Mouse (Mus musculus) ES-E14 (cell line): ENCODE results near the gene Supt4a.

Experiments used
- HCFC1 ChIP-seq: IDR thresholded peaks from 2 replicates; pipeline ENCODE4 v1.6.1; 2012; ENCODE audit warnings: low read length, inconsistent platforms, borderline replicate concordance; ENCODE audit not compliant: insufficient read depth
- ZC3H11A ChIP-seq: IDR thresholded peaks from 2 replicates; pipeline ENCODE4 v1.6.1; 2012; ENCODE audit warnings: low read depth, mild to moderate bottlenecking, inconsistent platforms, low read length, borderline replicate concordance

- TF ChIP-seq ZC3H11A (no peak), HCFC1 (no peak)
These were observed 15.0 kb downstream of the Supt4a start for GRCm38 (mm10) chr11:87752307-87752706.
